Mouse (Mus musculus) ES-Bruce4 (cell line): ENCODE measurements around the gene Cage1. TPM values are rescaled to one million over a fixed set of nuclear protein-coding genes. Genes with fewer than 3 reads are reported as not detected.

Source experiments
- H3K27ac ChIP-seq: 2 replicates; pipeline ENCODE4 v1.5.1; 2012; ENCODE audit warnings: low read length, inconsistent platforms; ENCODE audit not compliant: insufficient read depth
- H3K27me3 ChIP-seq: 2 replicates; pipeline ENCODE4 v1.6.1; 2012; ENCODE audit warnings: mild to moderate bottlenecking, low read length, inconsistent platforms; ENCODE audit not compliant: control insufficient read depth, poor library complexity, insufficient read depth, severe bottlenecking
- H3K36me3 ChIP-seq: 2 replicates; pipeline ENCODE4 v1.6.1; 2012; ENCODE audit warnings: inconsistent platforms, mild to moderate bottlenecking, low read length, moderate library complexity; ENCODE audit not compliant: control insufficient read depth, poor library complexity, insufficient read depth, severe bottlenecking
- H3K4me1 ChIP-seq: one replicate; pipeline ENCODE4 v1.8.1; 2011; ENCODE audit warnings: low read length; ENCODE audit not compliant: control insufficient read depth, insufficient read depth
- H3K4me3 ChIP-seq: 2 replicates; pipeline ENCODE4 v1.5.1; 2011; ENCODE audit warnings: low read depth, mild to moderate bottlenecking, low read length
- H3K9ac ChIP-seq: 2 replicates; pipeline ENCODE4 v1.6.1; 2012; ENCODE audit warnings: low read depth, mild to moderate bottlenecking, inconsistent platforms; ENCODE audit not compliant: poor library complexity, severe bottlenecking
- H3K9me3 ChIP-seq: replicated peaks from 2 replicates; pipeline ENCODE4 v1.6.1; 2012; ENCODE audit warnings: mild to moderate bottlenecking, low read length, inconsistent platforms; ENCODE audit not compliant: control insufficient read depth, poor library complexity, insufficient read depth, severe bottlenecking
- CTCF ChIP-seq: IDR thresholded peaks from one replicate; pipeline ENCODE4 v1.8.1; 2011; ENCODE audit warnings: low read depth, low read length
- EP300 ChIP-seq: IDR thresholded peaks from 2 replicates; pipeline ENCODE4 v1.6.1; 2011; ENCODE audit warnings: low read depth, low read length; ENCODE audit not compliant: insufficient read depth
- POLR2A ChIP-seq: IDR thresholded peaks from one replicate; pipeline ENCODE4 v1.8.1; 2011; ENCODE audit warnings: low read length; ENCODE audit not compliant: insufficient read depth
- polyA plus RNA-seq: library from polyadenylated mRNA; stranded (reverse); fragments of >200 nt; gene quantifications from 2 replicates; pipeline ENCODE4 v1.2.4, GENCODE M21; 2011; ENCODE audit warnings: low read depth; ENCODE audit not compliant: missing spikeins, insufficient read depth, insufficient read length

Gene Cage1
- 0.97 and 1.4 TPM in 2 replicates for polyA plus RNA-seq

DNA sequence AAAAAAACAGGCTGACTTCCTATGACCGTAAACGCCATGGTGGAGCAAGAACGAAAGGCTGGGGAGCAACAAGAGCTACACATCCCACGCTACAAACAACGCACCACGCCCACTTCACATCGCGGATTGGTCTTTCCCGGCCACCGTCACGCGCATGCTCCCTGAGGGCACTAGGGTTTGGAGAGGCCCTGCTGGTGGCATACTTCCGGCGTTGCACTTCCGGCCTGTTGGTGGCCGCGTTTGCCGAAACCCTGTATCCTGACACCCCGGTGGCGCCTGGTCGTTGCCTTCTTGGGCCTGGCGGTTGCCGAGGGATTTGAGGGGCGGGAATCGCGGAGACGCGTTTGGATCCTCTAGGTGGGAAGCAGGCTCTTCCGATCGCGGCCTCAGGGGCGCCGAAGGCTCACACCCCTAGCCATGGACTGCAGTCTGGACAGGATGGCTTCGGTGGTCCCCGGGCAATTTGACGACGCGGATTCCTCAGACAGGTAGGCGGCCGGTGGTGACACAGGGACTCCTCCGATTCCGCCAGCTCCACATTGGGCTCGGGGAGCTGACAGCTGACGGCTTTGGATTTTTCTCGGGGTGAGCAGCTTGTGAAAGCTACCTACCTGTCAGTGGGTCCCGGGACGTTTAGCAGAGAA is at the start of gene Cage1:
Gene Cage1, minus strand, starts transcription at position 26 of the 644 bp plus-strand sequence.
- Histone ChIP-seq H3K36me3 (peaks cover 13% of the 10 kb centered on the region; the same call in 1 of the 2 replicates), H3K27ac (no peak within 1 kb of the TSS), H3K9me3 (no peaks in the 10 kb centered on the region), H3K9ac (peak within 1 kb of the TSS; percentile 75), H3K4me3 (peak within 1 kb of the TSS; percentile 82), H3K4me1 (no peaks in the 10 kb centered on the region), H3K27me3 (no peaks in the 10 kb centered on the region)
- TF ChIP-seq EP300 (peak; percentile 59; the same call in 1 of the 2 replicates), CTCF (no peak), POLR2A (peak; percentile 32)

DNA sequence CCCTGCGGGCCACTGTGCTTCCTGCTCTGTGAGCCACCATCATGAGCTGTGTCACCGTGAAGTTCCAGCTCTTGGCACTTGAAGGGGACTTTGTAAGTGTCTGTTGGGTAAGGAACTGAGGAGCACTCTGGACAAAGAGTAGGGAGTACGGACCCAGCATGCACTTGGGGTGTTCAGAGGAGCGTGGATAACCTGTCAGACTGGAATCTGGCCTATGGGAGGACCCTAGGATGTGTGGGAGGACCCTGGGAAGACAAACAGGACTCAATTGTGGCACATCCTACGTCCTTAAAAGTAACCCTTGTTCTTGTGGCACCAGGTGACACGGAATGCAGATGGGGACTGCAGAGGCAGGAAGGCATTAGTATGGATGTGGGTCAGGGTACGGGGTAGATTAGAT is 44.3 kb upstream of the Cage1 start:
- TF ChIP-seq CTCF (no peak), POLR2A (no peak), EP300 (no peak)
- H3K27me3 ChIP-seq, result no peaks in the 10 kb centered on the region
- H3K9me3 ChIP-seq, result no peaks in the 10 kb centered on the region
- no peaks in the 10 kb centered on the region for H3K36me3 ChIP-seq
- H3K27ac ChIP-seq, result no peak overlapping the region
- H3K9ac ChIP-seq, result no peak overlapping the region
- H3K4me3 ChIP-seq, result peak overlapping the region; percentile 12; the same call in 1 of the 2 replicates
- peaks cover 3% of the 10 kb centered on the region for H3K4me1 ChIP-seq

DNA sequence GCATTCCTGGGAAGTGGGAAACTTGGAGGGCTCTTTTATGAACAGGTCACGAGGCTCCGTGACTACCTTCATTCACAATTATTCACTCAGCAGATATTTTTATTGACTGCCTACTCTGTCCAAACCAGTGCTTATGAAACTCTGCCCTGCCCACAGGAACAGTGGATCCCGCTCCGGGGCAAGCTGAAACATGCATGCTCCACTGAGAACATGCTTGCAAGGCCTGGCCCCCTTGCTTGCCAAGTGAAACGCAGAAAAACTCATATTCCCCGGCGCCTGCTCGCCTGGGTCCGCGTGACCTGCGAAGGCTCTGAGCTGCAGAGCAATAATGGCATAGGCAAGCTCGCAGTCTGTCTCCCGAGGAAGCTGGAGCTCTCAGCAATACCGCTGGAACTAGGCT is 43.9 kb upstream of the Cage1 start:
- H3K9ac ChIP-seq, result 0 out of 2 replicates have a peak overlapping the region, but pooled peaks have one; percentile 5
- H3K4me3 ChIP-seq, result peak overlapping the region; percentile 12; the same call in 1 of the 2 replicates
- H3K4me1 ChIP-seq, result peaks cover 3% of the 10 kb centered on the region
- H3K36me3 ChIP-seq, result no peaks in the 10 kb centered on the region
- H3K27me3 ChIP-seq, result no peaks in the 10 kb centered on the region
- no peak for TF ChIP-seq EP300
- H3K27ac ChIP-seq, result no peak overlapping the region
- H3K9me3 ChIP-seq, result no peaks in the 10 kb centered on the region

GRCm38 (mm10) chr13:38080014-38080413 is 43.1 kb upstream of the Cage1 start:
- peak; percentile 79 for TF ChIP-seq EP300
- no peak for TF ChIP-seq POLR2A
- TF ChIP-seq CTCF, result no peak
- Histone ChIP-seq H3K27me3 (no peaks in the 10 kb centered on the region), H3K9ac (no peak overlapping the region), H3K9me3 (no peaks in the 10 kb centered on the region), H3K4me1 (peaks cover 3% of the 10 kb centered on the region), H3K4me3 (no peak overlapping the region), H3K36me3 (no peaks in the 10 kb centered on the region), H3K27ac (peak overlapping the region; percentile 68; the same call in 1 of the 2 replicates)

- peak overlapping the region; percentile 16 for H3K4me3 ChIP-seq
- peaks cover 3% of the 10 kb centered on the region for H3K4me1 ChIP-seq
- no peaks in the 10 kb centered on the region for H3K9me3 ChIP-seq
- H3K27me3 ChIP-seq, result no peaks in the 10 kb centered on the region
- TF ChIP-seq EP300 (peak; percentile 63; the same call in 1 of the 2 replicates), CTCF (no peak)
- H3K9ac ChIP-seq, result no peak overlapping the region
- H3K36me3 ChIP-seq, result no peaks in the 10 kb centered on the region
- peak overlapping the region; percentile 68 for H3K27ac ChIP-seq
These were observed 42.5 kb upstream of the Cage1 start for GRCm38 (mm10) chr13:38079366-38079765.

DNA sequence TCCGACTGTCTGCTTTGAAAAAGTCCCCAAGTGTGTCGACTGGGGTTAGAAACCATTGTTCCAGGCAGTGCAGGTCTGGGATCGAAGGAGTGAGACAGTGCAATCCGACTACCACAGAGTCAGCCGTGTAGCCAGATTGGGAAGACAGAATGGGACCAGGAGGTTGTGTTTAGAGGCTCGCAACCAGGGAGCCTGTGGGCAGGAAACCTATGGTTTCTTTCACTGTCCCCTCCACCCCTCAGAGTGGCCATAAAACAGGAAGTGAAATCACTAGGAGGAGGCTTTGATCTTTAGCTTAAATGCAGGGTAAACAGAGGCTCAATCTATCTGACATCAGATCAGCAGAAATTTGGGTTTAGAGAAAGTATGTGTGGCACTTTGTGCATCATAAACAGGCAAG is 42.0 kb upstream of the Cage1 start:
- Histone ChIP-seq H3K27me3 (no peaks in the 10 kb centered on the region), H3K4me3 (peak overlapping the region; percentile 16; the same call in 1 of the 2 replicates), H3K27ac (peak overlapping the region; percentile 68), H3K4me1 (peaks cover 3% of the 10 kb centered on the region), H3K36me3 (no peaks in the 10 kb centered on the region), H3K9ac (peak overlapping the region; percentile 42), H3K9me3 (no peaks in the 10 kb centered on the region)
- TF ChIP-seq POLR2A (no peak), EP300 (no peak), CTCF (no peak)
